Mouse (Mus musculus) megakaryocyte, embryonic 14.5 days (primary cell): ENCODE data around the gene Mlx. TPM values are rescaled to one million over a fixed set of nuclear protein-coding genes. Genes with fewer than 3 reads are reported as not detected.
"Not testable (repeated sequence)": the region's sequence is repeated elsewhere in the genome, so short reads cannot be mapped to it uniquely, and the experiment has no call there.

Source experiments
- H3K27me3 ChIP-seq: replicated peaks from 2 replicates; pipeline ENCODE3; 2012; ENCODE audit warnings: inconsistent platforms
- H3K36me3 ChIP-seq: replicated peaks from 2 replicates; pipeline ENCODE3; 2012; ENCODE audit warnings: low read length, inconsistent platforms, mixed read lengths
- H3K4me1 ChIP-seq: 2 replicates; pipeline ENCODE4 v1.6.1; 2012; ENCODE audit warnings: inconsistent platforms
- H3K4me3 ChIP-seq: replicated peaks from 2 replicates; pipeline ENCODE3; 2012; ENCODE audit warnings: moderate library complexity, mild to moderate bottlenecking, inconsistent platforms
- H3K9me3 ChIP-seq: 2 replicates; pipeline ENCODE4 v1.6.1; 2012; ENCODE audit warnings: inconsistent platforms
- FLI1 ChIP-seq: IDR thresholded peaks from 2 replicates; pipeline ENCODE4 v1.6.1; 2012; ENCODE audit warnings: low read length, inconsistent platforms, mixed read lengths
- GATA1 ChIP-seq: IDR thresholded peaks from 3 replicates; pipeline ENCODE4 v1.6.1; 2012; ENCODE audit warnings: mixed read lengths, low read length, inconsistent platforms, borderline replicate concordance
- polyA plus RNA-seq: library from polyadenylated mRNA; stranded (reverse); fragments of >175 nt; gene quantifications from 2 replicates; pipeline ENCODE4 v1.2.3, GENCODE M21; 2012; ENCODE audit warnings: low replicate concordance; ENCODE audit not compliant: insufficient read depth

The Mlx gene
- polyA plus RNA-seq, 1 experiment: 12.4 TPM

DNA sequence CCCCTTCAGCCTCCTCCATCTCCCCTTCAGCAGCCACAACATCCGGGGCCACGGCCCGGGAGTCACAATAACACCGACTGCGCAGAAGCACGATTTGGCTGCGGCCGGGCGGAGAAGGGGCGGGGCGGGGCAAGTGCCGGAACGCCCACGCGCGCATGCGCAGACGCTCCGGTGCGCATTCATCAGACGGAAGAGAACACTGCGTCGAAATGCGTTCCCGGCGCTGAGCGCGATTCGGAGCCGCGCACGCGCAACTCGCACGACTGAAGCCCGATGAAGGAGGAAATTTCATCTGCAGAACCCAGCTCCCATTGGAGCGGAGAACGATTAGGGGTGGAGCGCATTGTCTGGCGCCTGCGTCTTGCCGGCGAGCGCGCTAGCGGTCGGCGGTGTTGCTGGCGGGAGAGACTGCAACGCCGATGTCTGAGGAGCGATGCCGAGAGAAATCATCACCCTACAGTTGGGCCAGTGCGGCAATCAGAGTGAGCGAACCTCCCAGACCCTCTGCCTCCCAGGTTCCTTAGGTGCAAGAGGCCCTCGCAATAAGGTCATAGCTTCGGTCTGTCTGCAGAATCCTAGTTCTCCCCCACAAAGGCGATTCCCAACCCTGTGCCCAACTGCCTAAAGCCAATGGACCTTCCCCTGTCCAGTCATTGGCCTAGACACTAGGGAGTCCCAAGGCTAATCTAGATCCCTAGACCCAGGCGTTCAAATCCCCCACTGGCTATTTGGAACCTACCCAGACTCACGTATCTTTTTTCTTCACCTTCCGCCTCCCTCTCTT, 32.9 kb downstream of the Mlx start, which contains the start of the genes Retreg3 and Tubg1:
Gene Retreg3, minus strand, starts transcription at position 133 of the 784 bp plus-strand sequence.
Gene Tubg1, plus strand, starts transcription at position 178 of the 784 bp plus-strand sequence.
- H3K4me1 ChIP-seq: peaks cover 61% of the 10 kb centered on the region

DNA sequence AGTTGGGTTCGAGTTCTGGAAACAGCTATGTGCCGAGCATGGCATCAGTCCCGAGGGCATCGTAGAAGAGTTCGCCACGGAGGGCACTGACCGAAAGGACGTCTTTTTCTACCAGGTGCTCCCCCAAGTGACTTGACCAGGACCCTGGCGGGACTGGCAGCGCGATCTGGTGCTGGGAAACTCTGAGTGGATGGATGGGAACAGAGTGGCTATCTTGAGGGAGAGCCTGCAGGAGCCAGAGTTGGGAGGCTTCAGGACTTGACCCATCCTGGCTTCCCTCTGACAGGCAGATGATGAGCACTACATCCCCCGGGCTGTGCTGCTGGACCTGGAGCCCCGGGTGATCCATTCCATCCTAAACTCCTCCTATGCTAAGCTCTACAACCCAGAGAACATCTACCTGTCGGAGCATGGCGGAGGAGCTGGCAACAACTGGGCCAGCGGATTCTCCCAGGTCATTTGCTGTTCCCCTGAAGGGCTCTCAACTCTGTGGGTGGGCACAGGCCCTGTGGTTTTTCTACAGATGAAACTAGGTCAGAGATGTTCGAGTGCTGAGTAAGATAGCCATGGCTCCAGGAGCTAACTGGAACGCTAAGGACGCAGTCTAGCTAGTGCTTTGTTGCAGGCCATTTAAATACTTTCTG, 33.6 kb downstream of the Mlx start:
- Histone ChIP-seq H3K27me3 (no peaks in the 10 kb centered on the region), H3K4me3 (peak overlapping the region; percentile 96), H3K9me3 (no peaks in the 10 kb centered on the region), H3K4me1 (peaks cover 56% of the 10 kb centered on the region), H3K36me3 (peaks cover 45% of the 10 kb centered on the region)
- TF ChIP-seq GATA1: no peak
- no peak for TF ChIP-seq FLI1

More for the DNA sequence above, 32.9 kb downstream of the Mlx start, which contains the start of the genes Retreg3 and Tubg1:
- Histone ChIP-seq H3K36me3 (peaks cover 48% of the 10 kb centered on the region), H3K4me3 (peak within 1 kb of the TSS; percentile 96), H3K9me3 (no peaks in the 10 kb centered on the region), H3K27me3 (no peaks in the 10 kb centered on the region)
- TF ChIP-seq FLI1 (no peak), GATA1 (no peak)

DNA sequence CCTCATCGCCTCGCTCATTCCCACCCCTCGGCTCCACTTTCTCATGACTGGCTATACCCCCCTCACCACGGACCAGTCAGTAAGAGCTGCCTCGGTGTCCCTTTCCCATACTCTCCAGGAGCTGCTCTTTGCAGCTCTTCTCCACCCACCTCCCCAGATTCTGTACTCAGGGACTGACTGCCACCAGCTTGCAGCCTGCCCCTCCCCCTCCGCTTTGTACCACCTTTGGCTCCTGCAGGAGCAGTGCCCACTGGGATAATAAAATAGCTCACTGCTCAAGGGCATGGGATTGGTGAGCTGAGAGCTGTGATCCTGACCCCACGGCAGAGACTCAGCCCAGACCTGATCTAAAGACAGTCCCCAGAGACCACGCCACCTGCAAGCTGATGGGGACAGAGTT, 37.4 kb downstream of the Mlx start:
- Histone ChIP-seq H3K36me3 (peaks cover 48% of the 10 kb centered on the region), H3K4me1 (peaks cover 29% of the 10 kb centered on the region)
- not testable (repeated sequence) for H3K27me3 ChIP-seq, H3K4me3 ChIP-seq, H3K9me3 ChIP-seq

DNA sequence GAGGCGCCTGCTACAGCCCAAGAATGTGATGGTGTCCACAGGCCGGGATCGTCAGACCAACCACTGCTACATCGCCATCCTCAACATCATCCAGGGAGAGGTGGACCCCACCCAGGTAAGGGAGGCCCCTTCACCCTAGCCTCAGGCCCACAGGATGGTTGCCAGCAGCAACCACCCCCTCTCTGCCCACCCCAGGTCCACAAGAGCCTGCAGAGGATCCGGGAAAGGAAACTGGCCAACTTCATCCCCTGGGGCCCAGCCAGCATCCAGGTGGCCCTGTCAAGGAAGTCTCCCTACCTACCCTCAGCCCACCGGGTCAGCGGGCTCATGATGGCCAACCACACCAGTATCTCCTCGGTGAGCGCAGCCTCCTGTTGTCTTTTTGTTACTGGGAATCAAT, 37.9 kb downstream of the Mlx start:
- not testable (repeated sequence) for H3K9me3 ChIP-seq, H3K27me3 ChIP-seq, H3K4me3 ChIP-seq
- peaks cover 31% of the 10 kb centered on the region for H3K4me1 ChIP-seq
- peaks cover 48% of the 10 kb centered on the region for H3K36me3 ChIP-seq

DNA sequence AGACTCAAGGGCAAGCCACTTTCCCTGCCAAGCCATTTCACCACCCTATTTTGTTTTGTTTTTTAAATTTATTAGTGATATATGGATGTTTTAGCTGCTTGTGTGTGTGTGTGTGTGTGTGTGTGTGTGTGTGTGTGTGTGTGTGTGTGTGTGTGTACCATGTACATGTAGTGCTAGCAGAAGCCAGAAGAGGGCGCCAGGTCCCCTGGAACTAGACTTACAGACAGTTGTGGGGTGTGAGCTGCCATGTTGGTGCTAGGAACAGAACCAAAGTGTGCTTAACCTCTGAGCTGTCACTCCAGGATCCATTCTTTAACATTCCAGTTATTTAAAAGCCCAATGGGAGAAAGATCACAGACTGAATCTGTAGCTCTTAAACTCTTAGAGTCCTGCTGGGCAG, 40.0 kb downstream of the Mlx start:
- H3K27me3 ChIP-seq: peaks cover 11% of the 10 kb centered on the region
- no peak overlapping the region for H3K4me3 ChIP-seq
- peaks cover 45% of the 10 kb centered on the region for H3K36me3 ChIP-seq
- TF ChIP-seq GATA1: no peak
- TF ChIP-seq FLI1: no peak
- H3K4me1 ChIP-seq: peaks cover 27% of the 10 kb centered on the region
- peaks cover 12% of the 10 kb centered on the region for H3K9me3 ChIP-seq

DNA sequence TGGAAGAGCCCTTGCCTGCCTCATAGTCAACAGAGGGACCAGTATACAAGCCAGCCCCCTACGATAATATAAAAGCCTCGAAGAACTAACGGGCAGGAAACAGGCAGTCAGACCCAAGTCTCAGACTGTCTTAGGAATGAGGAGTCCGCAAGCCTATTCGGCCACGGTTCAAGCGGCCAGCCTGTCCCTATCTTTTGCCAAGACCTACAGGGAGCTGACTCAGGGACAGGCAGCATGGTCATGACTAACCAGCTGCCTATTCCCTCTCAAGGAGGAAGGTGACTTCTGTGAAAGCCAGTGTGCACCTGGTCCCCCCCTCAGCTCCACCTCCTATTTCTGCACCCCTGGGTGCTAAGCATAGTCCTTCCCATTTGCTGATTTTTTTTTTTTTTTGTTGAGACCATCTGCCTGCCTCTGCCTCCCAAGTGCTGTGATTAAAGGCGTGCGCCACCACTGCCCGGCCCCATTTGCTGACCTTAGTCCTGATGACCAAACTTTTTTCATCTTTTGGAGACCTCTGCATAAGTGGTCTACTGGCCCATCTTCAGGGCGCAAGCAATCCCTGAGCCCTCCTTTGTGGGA, 42.0 kb downstream of the Mlx start:
- no peak overlapping the region for H3K4me3 ChIP-seq
- peaks cover 12% of the 10 kb centered on the region for H3K9me3 ChIP-seq

DNA sequence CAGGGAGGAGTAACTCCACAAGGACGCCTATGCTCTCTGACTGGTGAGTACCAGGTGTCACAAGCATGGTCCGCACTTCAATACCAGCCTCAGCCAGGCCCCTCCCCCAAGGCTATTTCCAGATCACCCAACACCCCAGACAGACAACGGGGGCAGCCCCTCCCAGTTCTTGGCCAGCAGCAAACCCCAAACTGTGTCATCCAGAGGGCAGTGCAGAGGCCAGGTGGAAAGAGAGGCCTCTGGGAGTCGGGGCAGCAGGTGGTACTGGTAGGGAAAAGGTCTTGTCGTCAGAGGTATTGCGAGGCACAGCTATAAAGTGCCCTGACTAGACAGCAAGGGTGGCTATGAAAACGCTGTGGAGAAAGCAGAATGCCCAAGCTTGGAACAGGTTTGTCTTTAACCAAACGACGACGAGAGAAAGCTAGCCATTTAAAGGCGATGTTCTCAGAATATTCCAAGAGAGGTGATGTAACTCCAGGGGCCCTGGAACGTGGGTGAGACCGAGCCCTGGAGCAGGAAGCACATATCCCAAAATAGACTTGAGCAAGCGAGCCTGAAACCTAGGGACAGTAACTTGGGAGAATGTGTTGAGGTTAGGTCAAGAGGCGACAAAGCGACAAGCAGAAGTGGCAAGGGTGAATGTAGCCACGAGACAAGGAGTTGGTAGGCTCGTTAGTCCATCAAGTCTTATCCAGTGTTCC, 43.1 kb downstream of the Mlx start:
- peaks cover 21% of the 10 kb centered on the region for H3K36me3 ChIP-seq
- peaks cover 31% of the 10 kb centered on the region for H3K4me1 ChIP-seq
- peak overlapping the region; percentile 60 for H3K4me3 ChIP-seq
- H3K9me3 ChIP-seq: peaks cover 12% of the 10 kb centered on the region
- peaks cover 22% of the 10 kb centered on the region for H3K27me3 ChIP-seq
- TF ChIP-seq FLI1 (no peak), GATA1 (no peak)

More for the DNA sequence above, 42.0 kb downstream of the Mlx start:
- no peak for TF ChIP-seq GATA1
- TF ChIP-seq FLI1: no peak
- Histone ChIP-seq H3K4me1 (peaks cover 31% of the 10 kb centered on the region), H3K36me3 (peaks cover 25% of the 10 kb centered on the region), H3K27me3 (peaks cover 12% of the 10 kb centered on the region)

DNA sequence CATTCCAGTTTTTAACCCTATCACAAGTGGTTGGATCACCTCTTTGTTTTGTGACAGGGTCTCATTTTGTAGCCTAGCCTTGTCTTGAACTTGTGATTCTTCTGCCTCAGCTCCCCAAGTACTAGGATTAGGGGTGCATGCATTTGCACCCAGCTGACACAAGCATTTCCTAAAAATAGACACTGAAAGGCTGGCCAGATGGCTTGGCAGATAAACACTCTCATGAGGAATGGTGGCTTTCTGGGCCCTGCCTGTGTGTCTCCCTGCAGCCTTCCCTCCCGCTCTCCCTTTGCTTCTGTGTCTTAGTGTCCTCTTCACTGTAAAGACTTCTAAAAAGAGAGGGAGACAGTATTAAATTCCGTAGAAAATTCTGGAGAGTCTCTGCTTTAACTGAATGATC, 44.1 kb downstream of the Mlx start:
- Histone ChIP-seq H3K27me3 (peaks cover 24% of the 10 kb centered on the region), H3K4me3 (no peak overlapping the region), H3K9me3 (peaks cover 12% of the 10 kb centered on the region), H3K36me3 (peaks cover 11% of the 10 kb centered on the region), H3K4me1 (peaks cover 31% of the 10 kb centered on the region)
- TF ChIP-seq GATA1: no peak
- no peak for TF ChIP-seq FLI1

DNA sequence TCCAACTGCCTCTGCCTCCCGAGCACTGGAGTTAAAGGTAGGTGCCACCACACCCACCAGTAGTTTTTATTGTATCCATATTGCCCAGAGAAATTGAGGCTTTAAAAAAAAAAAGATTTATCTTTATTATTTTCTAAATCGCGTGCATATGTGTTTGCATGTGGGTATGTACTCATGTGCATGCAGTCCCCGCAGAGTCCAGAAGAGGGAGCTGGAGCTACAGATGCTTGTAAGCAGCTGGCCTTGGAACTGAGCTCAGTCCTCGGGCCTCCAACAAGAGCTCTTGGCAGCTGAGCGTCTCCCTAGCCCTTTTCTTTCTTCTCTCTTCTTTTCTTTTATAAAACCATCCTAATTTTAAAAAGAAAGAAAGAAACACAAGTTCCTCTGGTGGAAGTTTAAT, 44.6 kb downstream of the Mlx start:
- peaks cover 27% of the 10 kb centered on the region for H3K27me3 ChIP-seq
- peaks cover 10% of the 10 kb centered on the region for H3K9me3 ChIP-seq
- no peak overlapping the region for H3K4me3 ChIP-seq
- peaks cover 6% of the 10 kb centered on the region for H3K36me3 ChIP-seq
- peaks cover 31% of the 10 kb centered on the region for H3K4me1 ChIP-seq
- TF ChIP-seq GATA1 (no peak), FLI1 (no peak)
